Mouse (Mus musculus) heart, postnatal 4 days (tissue): ENCODE data around the gene Ptgdr2. TPM values are rescaled to one million over a fixed set of nuclear protein-coding genes. Genes with fewer than 3 reads are reported as not detected.

Experiments
- DNase-seq: peaks from one replicate; pipeline ENCODE4 v3.0.0; 2021
- total RNA-seq, 2 experiments: library from RNA; stranded (reverse); gene quantifications; 2 replicates each; pipeline ENCODE4 v1.2.3; 2021

Gene Ptgdr2
- total RNA-seq, 2 experiments from 2014 or later = 0.09 to 0.12 TPM

DNA sequence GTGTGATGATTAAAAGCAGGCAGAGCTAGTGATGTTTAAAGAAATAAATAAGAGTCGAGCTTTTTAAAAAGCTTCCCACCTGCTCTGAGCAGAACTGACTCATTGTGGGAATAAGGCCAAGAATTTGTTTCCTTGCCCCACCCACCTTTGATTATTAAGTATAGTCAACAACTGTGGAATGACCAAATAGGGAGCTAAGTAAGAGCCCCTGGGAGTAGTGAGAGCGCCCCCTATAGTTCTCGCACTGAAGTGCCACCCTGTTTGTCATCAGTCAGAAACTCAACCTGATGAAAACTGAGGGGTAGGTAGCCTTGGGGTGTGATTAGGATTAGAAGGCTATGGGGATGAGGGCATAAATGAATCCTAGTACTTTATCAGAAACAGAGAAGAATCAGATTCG lies 39.4 kb downstream of the Ptgdr2 start:
- peak; percentile 52 for DNase-seq

DNA sequence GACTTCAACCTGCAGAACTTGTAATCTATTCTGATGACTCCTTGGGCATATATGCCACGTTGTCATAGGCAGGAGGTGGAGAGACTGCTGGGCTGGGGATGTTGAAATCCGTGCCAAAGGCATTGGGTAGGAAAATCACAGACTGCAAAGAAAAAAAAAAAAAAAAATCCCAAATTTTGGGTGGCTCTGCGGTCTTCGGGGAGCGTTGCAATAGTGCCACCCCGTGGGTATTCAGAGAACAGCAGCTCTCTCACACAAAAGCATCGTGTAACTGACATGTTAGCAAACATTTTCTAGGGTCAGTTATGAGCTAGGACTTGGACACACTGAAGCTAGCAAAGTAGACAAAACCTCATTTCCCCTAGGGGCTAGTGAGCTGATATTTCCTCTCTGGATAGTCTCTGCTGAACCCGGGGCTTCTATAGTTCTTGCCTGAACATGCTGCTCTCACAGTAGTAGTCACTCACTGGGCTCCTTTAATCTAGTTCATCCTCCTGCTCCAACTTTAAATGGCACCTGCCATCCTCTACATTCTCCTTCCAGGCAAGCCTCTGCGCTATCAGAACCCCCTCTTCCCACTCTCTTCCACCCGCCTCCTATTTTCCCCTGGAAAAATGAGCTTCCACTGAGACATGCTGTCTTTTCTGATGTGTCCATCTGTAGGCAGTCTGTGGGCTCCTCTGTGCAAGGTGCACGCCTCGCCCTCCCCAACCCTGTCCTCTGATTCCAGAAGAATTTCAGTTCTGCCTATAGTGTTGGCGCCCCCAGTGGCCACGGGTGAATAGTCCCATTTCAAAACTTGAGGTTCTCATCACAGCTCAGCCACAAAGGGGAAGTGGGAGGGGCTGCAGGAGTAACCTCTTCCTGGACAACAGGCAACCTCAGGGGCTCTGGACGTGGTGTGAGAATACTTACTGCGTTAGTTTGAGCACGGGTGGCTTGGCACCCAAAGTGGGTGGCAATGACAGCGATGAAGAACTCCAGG lies 42.5 kb downstream of the Ptgdr2 start:
- DNase-seq = peak; percentile 87

DNA sequence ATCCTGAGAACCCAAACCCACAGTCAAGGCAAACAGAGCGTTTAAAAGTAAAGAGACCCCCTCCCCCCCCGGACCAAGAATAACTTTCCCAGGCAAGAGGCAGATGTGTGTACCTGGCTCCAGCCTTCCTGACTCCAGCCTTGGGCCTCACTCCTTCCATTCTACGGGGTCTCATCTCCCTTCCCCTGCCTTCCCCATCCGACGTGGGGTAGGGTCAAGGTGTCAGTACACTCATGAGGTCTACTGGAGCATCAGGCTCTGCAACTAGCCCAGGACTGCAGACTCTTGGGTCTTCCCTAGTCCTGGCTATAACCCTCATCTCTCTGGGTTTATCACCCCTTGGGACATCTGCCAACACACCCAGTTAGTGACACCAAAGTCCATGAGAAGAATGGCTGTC lies 43.2 kb downstream of the Ptgdr2 start:
- no peak for DNase-seq

DNA sequence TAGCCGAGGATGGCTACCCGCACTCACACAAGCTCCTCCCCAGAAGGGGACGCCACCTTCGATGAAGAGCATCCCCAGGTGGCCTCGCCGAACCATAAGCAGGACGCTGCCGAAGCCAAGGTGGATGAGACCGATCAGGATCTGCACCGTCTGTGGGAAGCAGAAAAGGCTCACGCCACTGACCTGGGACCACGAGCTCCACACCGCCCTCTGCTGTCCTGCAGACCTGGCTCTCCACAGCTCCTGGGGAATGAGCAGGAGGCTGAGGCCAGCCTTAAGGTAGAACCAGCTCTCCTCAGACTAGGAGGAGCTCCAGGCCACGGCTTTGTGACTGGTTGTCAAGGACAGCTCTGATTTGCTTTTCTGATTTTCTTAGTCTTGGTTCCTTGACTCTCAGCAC lies 46.2 kb downstream of the Ptgdr2 start:
- DNase-seq = peak; percentile 60

DNA sequence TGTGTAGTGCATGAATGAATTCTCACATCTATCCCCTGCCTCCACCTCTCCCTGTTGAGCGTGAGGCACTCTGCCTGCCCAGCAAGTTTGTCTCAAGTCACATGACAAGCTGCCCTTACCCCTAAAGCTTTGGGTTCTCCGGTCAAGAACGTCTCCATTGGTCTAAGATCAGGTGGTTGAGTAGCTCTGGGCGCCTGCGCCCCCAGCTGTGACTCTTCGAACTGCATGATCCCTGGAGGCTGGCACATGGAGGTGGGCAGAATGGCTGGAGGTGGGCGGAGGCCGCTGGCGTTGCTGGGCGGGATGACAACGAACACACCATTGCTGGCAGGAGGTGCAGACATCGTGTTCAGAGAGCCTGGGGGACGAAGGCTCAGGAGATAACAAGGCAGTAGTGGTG lies 47.6 kb downstream of the Ptgdr2 start:
- no peak for DNase-seq

DNA sequence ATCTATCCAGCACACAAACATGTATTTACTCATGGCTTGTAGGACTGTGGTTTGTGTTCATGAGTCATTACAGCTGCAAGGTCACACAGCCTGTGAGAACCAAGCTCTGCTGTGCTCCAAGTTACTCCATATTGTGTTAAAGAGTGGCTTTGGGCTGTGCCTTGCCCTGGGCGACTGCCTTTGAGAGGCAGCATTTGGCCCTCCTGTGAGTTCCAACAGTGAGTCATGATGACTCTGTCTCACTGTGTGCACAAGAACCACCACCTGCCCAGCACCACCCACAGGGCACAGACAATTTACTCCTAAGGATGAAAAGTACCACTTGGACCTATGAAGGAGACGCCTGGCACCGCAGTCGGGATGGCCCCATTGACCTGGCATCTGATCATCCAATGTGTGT lies 48.9 kb downstream of the Ptgdr2 start:
- DNase-seq = no peak

DNA sequence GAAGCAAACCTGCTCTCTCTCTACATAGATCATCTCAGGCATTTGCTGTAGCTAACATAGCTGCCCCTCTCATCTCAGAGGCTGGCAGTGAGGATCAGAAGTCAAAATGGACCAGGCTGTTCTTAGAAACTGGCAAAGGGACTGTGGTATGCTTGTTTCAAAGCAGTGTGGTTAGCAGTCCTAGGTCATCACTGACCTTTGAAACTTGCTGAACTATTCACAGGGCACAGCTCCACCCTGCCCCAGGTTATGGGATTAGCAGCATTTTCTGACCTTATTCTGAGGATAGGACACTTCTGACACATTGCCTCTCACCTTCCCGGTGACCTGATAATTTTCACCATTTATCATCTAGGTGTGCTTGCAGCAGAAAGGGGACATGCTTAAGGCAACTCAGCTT lies 51.6 kb downstream of the Ptgdr2 start:
- DNase-seq = no peak

DNA sequence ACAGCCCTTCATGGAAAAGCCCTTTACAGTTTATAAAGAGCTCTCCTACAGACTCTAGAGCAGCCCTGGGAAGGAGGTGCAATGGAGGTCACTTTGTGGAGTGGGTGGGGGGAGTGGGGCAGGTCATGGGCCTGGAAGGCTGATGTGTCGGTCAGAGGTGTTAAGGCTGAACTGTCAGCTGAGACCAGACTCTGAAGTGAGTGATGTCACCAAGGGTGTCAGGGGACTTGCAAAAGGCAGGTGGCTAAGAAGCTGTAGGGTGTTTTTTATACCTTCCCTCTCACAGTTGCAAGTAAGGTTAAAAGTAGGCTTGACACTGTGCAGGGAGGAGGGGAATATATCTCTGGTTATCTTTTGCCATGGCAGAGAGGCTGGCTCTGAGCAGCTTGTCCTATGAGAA lies 53.8 kb downstream of the Ptgdr2 start:
- no peak for DNase-seq

DNA sequence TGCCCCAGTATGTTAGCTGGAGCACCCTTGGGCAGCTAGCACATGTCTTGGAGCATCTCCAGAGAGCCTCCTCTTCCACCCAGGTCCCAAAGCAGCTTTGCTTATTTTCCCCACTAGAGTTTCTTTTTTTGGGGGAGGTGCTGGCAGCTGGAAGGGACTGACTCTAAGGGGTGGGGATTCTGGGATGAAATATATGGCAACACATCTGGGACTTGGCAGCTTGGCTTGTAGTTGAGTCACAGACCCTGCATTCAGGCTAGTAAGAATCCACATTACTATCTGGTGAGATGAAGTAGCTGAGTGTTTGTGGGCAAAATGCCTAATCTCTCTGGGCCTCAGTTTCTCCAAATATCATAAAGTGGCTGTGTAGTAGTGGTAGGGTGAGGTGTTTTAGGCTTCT lies 55.0 kb downstream of the Ptgdr2 start:
- no peak for DNase-seq

Other genes with a start within 250 kb of the Ptgdr2 start
- gene Vps37c, start 248.4 kb upstream of the Ptgdr2 start, total RNA-seq = 10 to 100 TPM; 26.1 to 27.9 TPM
- gene Cd5, start 198.2 kb upstream of the Ptgdr2 start, total RNA-seq = under 1 TPM; 0.34 to 0.95 TPM
- under 1 TPM in 1 of 2 experiments, not detected in 1; 0.17 TPM for gene Cd6, start 107.1 kb upstream of the Ptgdr2 start, total RNA-seq
- 1 to 10 TPM; 2.1 to 2.3 TPM for gene Slc15a3, start 97.4 kb upstream of the Ptgdr2 start, total RNA-seq
- 10 to 100 TPM; 52.4 to 53.4 TPM for gene Tmem132a, start 67.2 kb upstream of the Ptgdr2 start, total RNA-seq
- 100 to 1,000 TPM; 100 to 104 TPM for gene Tmem109, start 55.2 kb upstream of the Ptgdr2 start, total RNA-seq
- gene Prpf19, start 41.9 kb upstream of the Ptgdr2 start, total RNA-seq = 100 to 1,000 TPM; 214 to 232 TPM
- not detected for gene Zp1, start 16.5 kb upstream of the Ptgdr2 start, total RNA-seq
- 10 to 100 TPM; 10.6 to 11.3 TPM for gene Ccdc86, start 12.1 kb downstream of the Ptgdr2 start, total RNA-seq
- gene Ms4a10, start 37.5 kb downstream of the Ptgdr2 start, total RNA-seq = not detected
- gene Ms4a15, start 56.1 kb downstream of the Ptgdr2 start, total RNA-seq = not detected
- gene Ms4a18, start 80.9 kb downstream of the Ptgdr2 start, total RNA-seq = not detected
- gene Ms4a8a, start 143.9 kb downstream of the Ptgdr2 start, total RNA-seq = under 1 TPM; 0.25 to 0.26 TPM
- not detected for gene 1700017D01Rik, start 193.7 kb downstream of the Ptgdr2 start, total RNA-seq
- not detected for gene 1700025F22Rik, start 228.2 kb downstream of the Ptgdr2 start, total RNA-seq